Mouse (Mus musculus): ENCODE results near the gene Ptcd2.

DNA sequence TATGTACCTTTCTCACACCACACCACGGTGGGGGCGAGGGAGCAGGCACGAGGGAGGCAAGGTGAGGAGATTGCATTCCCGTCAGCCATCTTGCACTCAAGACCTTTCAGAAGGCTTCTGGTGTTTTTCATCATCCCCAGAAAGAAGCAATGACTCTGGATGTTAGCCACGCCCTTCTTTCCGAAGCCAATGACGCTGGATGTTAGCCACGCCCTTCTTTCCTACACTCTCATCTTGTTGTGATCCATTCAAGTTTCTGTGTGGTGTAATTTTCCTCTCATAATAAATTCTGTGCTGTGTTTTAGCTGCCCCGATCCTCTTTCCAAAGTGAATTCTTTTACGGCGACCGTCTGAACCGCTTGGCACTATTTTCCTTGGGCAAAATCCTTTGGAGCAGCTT is 50.3 kb downstream of the Ptcd2 start:
- TF ChIP-seq CTCF (IDR thresholded peaks at IDR 0.05; ENCODE audit: borderline replicate concordance, insufficient read depth, low read length) (no peak), POLR2A (IDR thresholded peaks at IDR 0.05; ENCODE audit: low read depth, low read length) (no peak)

Data from embryonic fibroblast, embryonic 13.5 days (primary cell).